Mouse (Mus musculus): ENCODE data around the gene Psd4. TPM values are rescaled to one million over a fixed set of nuclear protein-coding genes. Genes with fewer than 3 reads are reported as not detected.

The Psd4 gene
- total and polyA plus RNA-seq, 3 experiments = 54.8 to 66.8 (median 55.0) TPM

- Histone ChIP-seq H3K27ac (ENCODE audit: insufficient read depth, low read depth) (no peak overlapping the region), H3K9me3 (replicated peaks; ENCODE audit: low read length) (no peaks in the 10 kb centered on the region), H3K4me2 (ENCODE audit: insufficient read depth, low read depth, poor library complexity, severe bottlenecking) (no peak overlapping the region), H3K9ac (ENCODE audit: insufficient read depth, low read depth) (no peak overlapping the region), H3K36me3 (replicated peaks in 1 of 2; ENCODE audit: control insufficient read depth in 1 of 2, insufficient read depth in 1 of 2, low read length in 1 of 2) (no peaks in the 10 kb centered on the region), H3K4me3 (replicated peaks in 1 of 3; ENCODE audit: low read depth in 2 of 3, low read length in 2 of 3, poor library complexity in 1 of 3) (no peak overlapping the region), H3K4me1 (ENCODE audit: control insufficient read depth in 1 of 2, insufficient read depth in 2 of 2) (peaks cover 18 to 24% of the 10 kb centered on the region in 2 experiments), H3K79me2 (replicated peaks; ENCODE audit: control insufficient read depth, extremely low read depth, insufficient read depth, poor library complexity, severe bottlenecking) (no peaks in the 10 kb centered on the region), H3K27me3 (replicated peaks) (no peaks in the 10 kb centered on the region)
- TF ChIP-seq UBTF (IDR thresholded peaks at IDR 0.05; ENCODE audit: low read depth, low read length) (no peak), CTCF (conservative IDR thresholded peaks at IDR 0.05 in 1 of 2, IDR thresholded peaks at IDR 0.05 in 1 of 2; ENCODE audit: low read depth in 2 of 2, low read length in 2 of 2) (no peak), MEF2A (IDR thresholded peaks at IDR 0.05; ENCODE audit: borderline replicate concordance, low read depth, low read length) (no peak), ETS1 (conservative IDR thresholded peaks at IDR 0.05; ENCODE audit: low read depth, low read length) (no peak), RCOR1 (conservative IDR thresholded peaks at IDR 0.05; ENCODE audit: low read depth, low read length) (no peak), RAD21 (IDR thresholded peaks at IDR 0.05; ENCODE audit: low read depth, low read length) (no peak), JUND (conservative IDR thresholded peaks at IDR 0.05; ENCODE audit: low read depth, low read length) (no peak), EP300 (IDR thresholded peaks at IDR 0.05; ENCODE audit: low read length) (no peak), ZC3H11A (IDR thresholded peaks at IDR 0.05; ENCODE audit: low read depth, low read length) (no peak), JUN (IDR thresholded peaks at IDR 0.05; ENCODE audit: insufficient read depth, low read depth, low read length) (no peak), ZKSCAN1 (IDR thresholded peaks at IDR 0.05; ENCODE audit: borderline replicate concordance, low read depth, low read length) (no peak), ZMIZ1 (IDR thresholded peaks at IDR 0.05; ENCODE audit: low read depth, low read length) (no peak), E2F4 (IDR thresholded peaks at IDR 0.05; ENCODE audit: insufficient replicate concordance, low read depth, low read length) (no peak), MAFK (IDR thresholded peaks at IDR 0.05; ENCODE audit: insufficient replicate concordance, low read length) (no peak), GABPA (IDR thresholded peaks at IDR 0.05; ENCODE audit: insufficient replicate concordance, low read depth, low read length) (no peak)
- in situ Hi-C loops (cut with MboI; ENCODE audit: low pct_ligation_motif_present, low pct_unique_long_range_greater_than_20kb, low sequenced_read_pairs) = loop anchor here (5.0 kb wide), 1 partner anchor 42 kb away; no protein-coding TSS in a partner anchor
- dilution Hi-C loops (cut with MboI; ENCODE audit: extremely low pct_ligation_motif_present, extremely low pct_unique_long_range_greater_than_20kb, low sequenced_read_pairs) = no loop called here
- no peak for DNase-seq (ENCODE audit: extremely low read depth)
These were observed 22.8 kb upstream of the Psd4 start for GRCm38 (mm10) chr2:24344619-24345018.

GRCm38 (mm10) chr2:24345056-24345455, 22.3 kb upstream of the Psd4 start:
- Histone ChIP-seq H3K9me3 (replicated peaks; ENCODE audit: low read length) (no peaks in the 10 kb centered on the region), H3K9ac (ENCODE audit: insufficient read depth, low read depth) (no peak overlapping the region)

More at GRCm38 (mm10) chr2:24345056-24345455, 22.3 kb upstream of the Psd4 start:
- dilution Hi-C loops (cut with MboI; ENCODE audit: extremely low pct_ligation_motif_present, extremely low pct_unique_long_range_greater_than_20kb, low sequenced_read_pairs) = no loop called here
- in situ Hi-C loops (cut with MboI; ENCODE audit: low pct_ligation_motif_present, low pct_unique_long_range_greater_than_20kb, low sequenced_read_pairs) = loop anchor here (5.0 kb wide), 1 partner anchor 43 kb away; no protein-coding TSS in a partner anchor
- H3K27ac ChIP-seq (ENCODE audit: insufficient read depth, low read depth) = no peak overlapping the region
- DNase-seq (ENCODE audit: extremely low read depth) = no peak
- H3K4me1 ChIP-seq (ENCODE audit: control insufficient read depth in 1 of 2, insufficient read depth in 2 of 2) = peaks cover 18 to 24% of the 10 kb centered on the region in 2 experiments
- no peaks in the 10 kb centered on the region for H3K36me3 ChIP-seq (replicated peaks in 1 of 2; ENCODE audit: control insufficient read depth in 1 of 2, insufficient read depth in 1 of 2, low read length in 1 of 2)
- H3K79me2 ChIP-seq (replicated peaks; ENCODE audit: control insufficient read depth, extremely low read depth, insufficient read depth, poor library complexity, severe bottlenecking) = no peaks in the 10 kb centered on the region
- peak overlapping the region; percentile 19 for H3K4me2 ChIP-seq (ENCODE audit: insufficient read depth, low read depth, poor library complexity, severe bottlenecking)
- TF ChIP-seq MAFK (IDR thresholded peaks at IDR 0.05; ENCODE audit: insufficient replicate concordance, low read length) = no peak
- no peak for TF ChIP-seq BHLHE40 (IDR thresholded peaks at IDR 0.05; ENCODE audit: low read depth, low read length)
- 0 out of 2 replicates have a peak, but pooled peaks have one; percentile 7 for TF ChIP-seq IRF4 (IDR thresholded peaks at IDR 0.05; ENCODE audit: low read depth, low read length)
- no peak overlapping the region for H3K4me3 ChIP-seq (replicated peaks in 1 of 3; ENCODE audit: low read depth in 2 of 3, low read length in 2 of 3, poor library complexity in 1 of 3)
- no peaks in the 10 kb centered on the region for H3K27me3 ChIP-seq (replicated peaks)

All from CH12.LX (cell line).